Mouse (Mus musculus): ENCODE results near the gene Gtf3c1. TPM values are rescaled to one million over a fixed set of nuclear protein-coding genes. Genes with fewer than 3 reads are reported as not detected.
A peak's percentile ranks its signal among the peaks of the same experiment; 100 is the strongest.
"Not testable (repeated sequence)": the region's sequence is repeated elsewhere in the genome, so short reads cannot be mapped to it uniquely, and the experiment has no call there.

The Gtf3c1 gene
- total and polyA plus RNA-seq, 2 experiments from 2014 or later, result 20.9 to 72.0 TPM

GRCm38 (mm10) chr7:125716724-125717123, 9.1 kb upstream of the Gtf3c1 start:
- H3K9ac ChIP-seq (replicated peaks; ENCODE audit: low read length, poor library complexity, severe bottlenecking), result no peak overlapping the region

GRCm38 (mm10) chr7:125714803-125715202, 7.2 kb upstream of the Gtf3c1 start:
- no peak for DNase-seq (ENCODE audit: low spot score)
- Histone ChIP-seq H3K36me3 (ENCODE audit: insufficient read depth, low read length) (no peaks in the 10 kb centered on the region), H3K27ac (ENCODE audit: low read depth, low read length) (no peak overlapping the region), H3K27me3 (ENCODE audit: insufficient read depth, low read length) (no peaks in the 10 kb centered on the region), H3K4me3 (ENCODE audit: low read depth, low read length) (no peak overlapping the region), H3K9ac (replicated peaks; ENCODE audit: low read length, poor library complexity, severe bottlenecking) (no peak overlapping the region), H3K4me2 (ENCODE audit: low read depth, low read length, poor library complexity, severe bottlenecking) (no peak overlapping the region), H3K9me3 (ENCODE audit: low read length) (no peaks in the 10 kb centered on the region), H3K4me1 (ENCODE audit: insufficient read depth, low read length) (no peaks in the 10 kb centered on the region)
- no peak for TF ChIP-seq CTCF (IDR thresholded peaks at IDR 0.05)
- 89% methylated on average over 3 of the region's 3 CpGs for WGBS
- no peak for ATAC-seq (ENCODE audit: low FRiP score)

More at GRCm38 (mm10) chr7:125716724-125717123, 9.1 kb upstream of the Gtf3c1 start:
- no peak overlapping the region for H3K27ac ChIP-seq (ENCODE audit: low read depth, low read length)
- H3K4me1 ChIP-seq (ENCODE audit: insufficient read depth, low read length), result no peaks in the 10 kb centered on the region
- no peak overlapping the region for H3K4me2 ChIP-seq (ENCODE audit: low read depth, low read length, poor library complexity, severe bottlenecking)
- no peak for TF ChIP-seq CTCF (IDR thresholded peaks at IDR 0.05)
- no peak overlapping the region for H3K4me3 ChIP-seq (ENCODE audit: low read depth, low read length)
- no peaks in the 10 kb centered on the region for H3K9me3 ChIP-seq (ENCODE audit: low read length)
- H3K27me3 ChIP-seq (ENCODE audit: insufficient read depth, low read length), result no peaks in the 10 kb centered on the region
- no peaks in the 10 kb centered on the region for H3K36me3 ChIP-seq (ENCODE audit: insufficient read depth, low read length)
- ATAC-seq (ENCODE audit: low FRiP score) (no peak), DNase-seq (ENCODE audit: low spot score) (no peak)
- 67% methylated on average over 2 of the region's 2 CpGs for WGBS

GRCm38 (mm10) chr7:125713542-125714055, 6.0 kb upstream of the Gtf3c1 start:
- not testable (repeated sequence) for H3K4me2 ChIP-seq (ENCODE audit: low read depth, low read length, poor library complexity, severe bottlenecking); H3K36me3 ChIP-seq (ENCODE audit: insufficient read depth, low read length); H3K27me3 ChIP-seq (ENCODE audit: insufficient read depth, low read length); H3K4me1 ChIP-seq (ENCODE audit: insufficient read depth, low read length); H3K27ac ChIP-seq (ENCODE audit: low read depth, low read length); H3K9me3 ChIP-seq (ENCODE audit: low read length); H3K4me3 ChIP-seq (ENCODE audit: low read depth, low read length); ATAC-seq (ENCODE audit: low FRiP score); H3K9ac ChIP-seq (replicated peaks; ENCODE audit: low read length, poor library complexity, severe bottlenecking); DNase-seq (ENCODE audit: low spot score)
- 95% methylated on average over 6 of the region's 7 CpGs for WGBS

- no peak for ATAC-seq (ENCODE audit: low FRiP score)
These were observed 520 bp upstream of the Gtf3c1 start for GRCm38 (mm10) chr7:125708100-125708499.

GRCm38 (mm10) chr7:125707186-125707585, 394 bp downstream of the Gtf3c1 start:
- ATAC-seq (ENCODE audit: low FRiP score) (peak; percentile 77), DNase-seq (ENCODE audit: low spot score) (peak; percentile 40)
- 1% methylated on average over 24 of the region's 24 CpGs for WGBS
- H3K4me1 ChIP-seq (ENCODE audit: insufficient read depth, low read length), result peaks cover 19% of the 10 kb centered on the region; the same call in 1 of the 2 replicates
- H3K9ac ChIP-seq (replicated peaks; ENCODE audit: low read length, poor library complexity, severe bottlenecking), result peak overlapping the region; percentile 66
- no peaks in the 10 kb centered on the region for H3K27me3 ChIP-seq (ENCODE audit: insufficient read depth, low read length)
- peak overlapping the region; percentile 79 for H3K4me3 ChIP-seq (ENCODE audit: low read depth, low read length)
- H3K4me2 ChIP-seq (ENCODE audit: low read depth, low read length, poor library complexity, severe bottlenecking), result peak overlapping the region; percentile 62
- H3K9me3 ChIP-seq (ENCODE audit: low read length), result no peaks in the 10 kb centered on the region
- peaks cover 14% of the 10 kb centered on the region for H3K36me3 ChIP-seq (ENCODE audit: insufficient read depth, low read length)
- H3K27ac ChIP-seq (ENCODE audit: low read depth, low read length), result peak overlapping the region; percentile 74
- TF ChIP-seq CTCF (IDR thresholded peaks at IDR 0.05), result 0 out of 2 replicates have a peak, but pooled peaks have one; percentile 9

More at GRCm38 (mm10) chr7:125708100-125708499, 520 bp upstream of the Gtf3c1 start:
- peak overlapping the region; percentile 73 for H3K9ac ChIP-seq (replicated peaks; ENCODE audit: low read length, poor library complexity, severe bottlenecking)
- peaks cover 9% of the 10 kb centered on the region for H3K36me3 ChIP-seq (ENCODE audit: insufficient read depth, low read length)
- H3K27me3 ChIP-seq (ENCODE audit: insufficient read depth, low read length), result no peaks in the 10 kb centered on the region
- no peaks in the 10 kb centered on the region for H3K9me3 ChIP-seq (ENCODE audit: low read length)
- peak overlapping the region; percentile 54 for H3K4me2 ChIP-seq (ENCODE audit: low read depth, low read length, poor library complexity, severe bottlenecking)
- peak; percentile 25 for DNase-seq (ENCODE audit: low spot score)
- peak overlapping the region; percentile 79 for H3K4me3 ChIP-seq (ENCODE audit: low read depth, low read length)
- H3K4me1 ChIP-seq (ENCODE audit: insufficient read depth, low read length), result peaks cover 19% of the 10 kb centered on the region; the same call in 1 of the 2 replicates
- no peak for TF ChIP-seq CTCF (IDR thresholded peaks at IDR 0.05)
- WGBS, result under 1% methylated on average over 15 of the region's 15 CpGs
- H3K27ac ChIP-seq (ENCODE audit: low read depth, low read length), result no peak overlapping the region

- Histone ChIP-seq H3K27me3 (ENCODE audit: insufficient read depth, low read length) (no peaks in the 10 kb centered on the region), H3K9me3 (ENCODE audit: low read length) (no peaks in the 10 kb centered on the region), H3K27ac (ENCODE audit: low read depth, low read length) (no peak overlapping the region), H3K4me3 (ENCODE audit: low read depth, low read length) (no peak overlapping the region), H3K9ac (replicated peaks; ENCODE audit: low read length, poor library complexity, severe bottlenecking) (no peak overlapping the region), H3K4me1 (ENCODE audit: insufficient read depth, low read length) (peaks cover 15% of the 10 kb centered on the region; the same call in 1 of the 2 replicates), H3K36me3 (ENCODE audit: insufficient read depth, low read length) (peaks cover 57% of the 10 kb centered on the region), H3K4me2 (ENCODE audit: low read depth, low read length, poor library complexity, severe bottlenecking) (no peak overlapping the region)
- DNase-seq (ENCODE audit: low spot score) (no peak), ATAC-seq (ENCODE audit: low FRiP score) (no peak)
- 93% methylated on average over 1 of the region's 1 CpGs for WGBS
- TF ChIP-seq CTCF (IDR thresholded peaks at IDR 0.05), result no peak
These were observed 4.8 kb downstream of the Gtf3c1 start for GRCm38 (mm10) chr7:125702791-125703190.

Measured in midbrain, postnatal 0 days (tissue).